25 mouse cellular contexts compared by ENCODE assay signal in genomic region chr10:13276298-13276697, GRCm38 (mm10).
DNase-seq lines count a peak whose midpoint lies in the region; ATAC-seq and TF ChIP-seq lines count a peak whose summit lies in the region.
"Had no signal": no experiment of that assay in that cellular context is flagged by ENCODE, and none has a peak within 500 bp of the region (broad histone marks: within the 10 kb centered on the region; RNA-seq: fewer than 3 reads in every experiment).

No protein-coding gene starts in this region.

- no peak overlapping the region for H3K4me2 ChIP-seq in heart, embryonic 12.5 days
- H3K4me2 ChIP-seq in heart, embryonic 16.5 days (ENCODE audit: low read depth, low read length): no peak overlapping the region
- no peak overlapping the region for H3K4me2 ChIP-seq in intestine, postnatal 0 days (replicated peaks; ENCODE audit: low read depth)
- H3K4me2 ChIP-seq: embryonic facial prominence, embryonic 13.5 days; forebrain, embryonic 12.5 days; forebrain, embryonic 15.5 days; hindbrain, embryonic 12.5 days; hindbrain, embryonic 15.5 days had no signal

- H3K36me3 ChIP-seq in heart, embryonic 12.5 days: peaks cover 14% of the 10 kb centered on the region
- peaks cover 8% of the 10 kb centered on the region for H3K36me3 ChIP-seq in heart, embryonic 16.5 days (ENCODE audit: control insufficient read depth, insufficient read depth)
- H3K36me3 ChIP-seq in intestine, postnatal 0 days (ENCODE audit: control insufficient read depth, insufficient read depth): no peaks in the 10 kb centered on the region
- H3K36me3 ChIP-seq: embryonic facial prominence, embryonic 13.5 days; forebrain, embryonic 12.5 days; forebrain, embryonic 15.5 days; hindbrain, embryonic 12.5 days; hindbrain, embryonic 15.5 days had no signal

- H3K4me3 ChIP-seq in heart, embryonic 12.5 days: no peak overlapping the region
- H3K4me3 ChIP-seq in heart, embryonic 16.5 days (ENCODE audit: low read length): no peak overlapping the region
- H3K4me3 ChIP-seq in intestine, postnatal 0 days (ENCODE audit: low read depth, low read length): no peak overlapping the region
- H3K4me3 ChIP-seq: embryonic facial prominence, embryonic 10.5 days; embryonic facial prominence, embryonic 13.5 days; erythroblast, embryonic 14.5 days; forebrain, embryonic 12.5 days; forebrain, embryonic 15.5 days; hindbrain, embryonic 12.5 days; hindbrain, embryonic 15.5 days had no signal

- no peak overlapping the region for H3K9ac ChIP-seq in heart, embryonic 12.5 days
- H3K9ac ChIP-seq in heart, embryonic 16.5 days (ENCODE audit: low read length): no peak overlapping the region
- H3K9ac ChIP-seq in intestine, postnatal 0 days (ENCODE audit: low read depth, low read length): no peak overlapping the region
- H3K9ac ChIP-seq: embryonic facial prominence, embryonic 13.5 days; forebrain, embryonic 12.5 days; forebrain, embryonic 15.5 days; hindbrain, embryonic 12.5 days; hindbrain, embryonic 15.5 days had no signal

- no peak for TF ChIP-seq CTCF in intestine, postnatal 0 days (IDR thresholded peaks at IDR 0.05; ENCODE audit: low read depth)

- intact Hi-C loops in heart, postnatal 36 days (cut with DNase I): loop anchor here (2.0 kb wide), 1 partner anchor 49 kb away; no protein-coding TSS in a partner anchor

- peaks cover 50% of the 10 kb centered on the region for H3K4me1 ChIP-seq in heart, embryonic 12.5 days (replicated peaks)
- peaks cover 34% of the 10 kb centered on the region for H3K4me1 ChIP-seq in heart, embryonic 16.5 days (ENCODE audit: control insufficient read depth, insufficient read depth, low read length)
- H3K4me1 ChIP-seq in intestine, postnatal 0 days (replicated peaks; ENCODE audit: control insufficient read depth, insufficient read depth, low read length): no peaks in the 10 kb centered on the region
- H3K4me1 ChIP-seq: embryonic facial prominence, embryonic 10.5 days; embryonic facial prominence, embryonic 13.5 days; forebrain, embryonic 12.5 days; forebrain, embryonic 15.5 days; hindbrain, embryonic 12.5 days; hindbrain, embryonic 15.5 days had no signal

- DNase-seq in heart, adult 9 months (ENCODE audit: low spot score in 2 of 2): no peak
- no peak for DNase-seq in heart, postnatal 36 days
- DNase-seq: adrenal gland, adult 2 months; adrenal gland, postnatal 14 days; cerebellum, adult 11-12 months; cerebellum, adult 8-10 months; cerebellum, postnatal 10 days; cerebellum, postnatal 36 days; embryo, embryonic 11 days; gastrocnemius, postnatal 25 days; heart, postnatal 4 days; kidney, adult 11 months; kidney, adult 8-10 months had no signal

- H3K9me3 ChIP-seq in heart, embryonic 12.5 days (replicated peaks): no peaks in the 10 kb centered on the region
- no peaks in the 10 kb centered on the region for H3K9me3 ChIP-seq in heart, embryonic 16.5 days (replicated peaks; ENCODE audit: control insufficient read depth, low read length)
- H3K9me3 ChIP-seq in intestine, postnatal 0 days (ENCODE audit: control insufficient read depth): no peaks in the 10 kb centered on the region
- H3K9me3 ChIP-seq: embryonic facial prominence, embryonic 10.5 days; embryonic facial prominence, embryonic 13.5 days; forebrain, embryonic 12.5 days; forebrain, embryonic 15.5 days; hindbrain, embryonic 12.5 days; hindbrain, embryonic 15.5 days had no signal

- 73% methylated on average over 5 of the region's 5 CpGs for WGBS in heart, embryonic 12.5 days
- 73% methylated on average over 5 of the region's 5 CpGs for WGBS in heart, embryonic 16.5 days
- WGBS in intestine, postnatal 0 days: 64% methylated on average over 5 of the region's 5 CpGs

- no peak for ATAC-seq in heart, embryonic 12.5 days (ENCODE audit: insufficient number of reproducible peaks, low FRiP score)
- ATAC-seq in heart, embryonic 16.5 days (replicated peaks; ENCODE audit: extremely low read depth, insufficient read depth, low FRiP score): no peak
- peak; percentile 34; the same call in 1 of the 2 replicates for ATAC-seq in megakaryocyte progenitor cell, adult 5-6 weeks (replicated peaks; ENCODE audit: poor library complexity)
- no peak for ATAC-seq in intestine, postnatal 0 days
- ATAC-seq: CD4-positive, CD25-positive, alpha-beta regulatory T cell, adult 4 months; forebrain, embryonic 15.5 days had no signal

- peak overlapping the region; percentile 28; the same call in 1 of the 2 replicates for H3K27ac ChIP-seq in heart, embryonic 12.5 days (ENCODE audit: poor library complexity, severe bottlenecking)
- peak overlapping the region; percentile 25; the same call in 1 of the 2 replicates for H3K27ac ChIP-seq in heart, embryonic 16.5 days (ENCODE audit: low read length)
- H3K27ac ChIP-seq in intestine, postnatal 0 days (ENCODE audit: low read depth, low read length): no peak overlapping the region
- H3K27ac ChIP-seq: embryonic facial prominence, embryonic 10.5 days; embryonic facial prominence, embryonic 13.5 days; forebrain, embryonic 12.5 days; forebrain, embryonic 15.5 days; hindbrain, embryonic 12.5 days; hindbrain, embryonic 15.5 days had no signal

- no peaks in the 10 kb centered on the region for H3K27me3 ChIP-seq in heart, embryonic 12.5 days (replicated peaks)
- no peaks in the 10 kb centered on the region for H3K27me3 ChIP-seq in heart, embryonic 16.5 days (ENCODE audit: control insufficient read depth, insufficient read depth, low read length)
- no peaks in the 10 kb centered on the region for H3K27me3 ChIP-seq in intestine, postnatal 0 days (replicated peaks; ENCODE audit: control insufficient read depth, insufficient read depth, low read length)
- H3K27me3 ChIP-seq: embryonic facial prominence, embryonic 13.5 days; forebrain, embryonic 12.5 days; forebrain, embryonic 15.5 days; hindbrain, embryonic 12.5 days; hindbrain, embryonic 15.5 days had no signal
